Mouse (Mus musculus): Measurements from ENCODE around the gene Tnnc1.

Gene Tnnc1

GRCm38 (mm10) chr14:31184195-31184594 lies 23.9 kb upstream of the Tnnc1 start:
- DNase-seq (ENCODE audit: low spot score): no peak

- no peak for DNase-seq (ENCODE audit: low spot score)
Observed at GRCm38 (mm10) chr14:31186656-31187055, 21.5 kb upstream of the Tnnc1 start.

GRCm38 (mm10) chr14:31188771-31189181 lies 19.3 kb upstream of the Tnnc1 start:
- peak; percentile 39 for DNase-seq (ENCODE audit: low spot score)

GRCm38 (mm10) chr14:31189348-31189747 lies 18.8 kb upstream of the Tnnc1 start:
- DNase-seq (ENCODE audit: low spot score): no peak

DNA sequence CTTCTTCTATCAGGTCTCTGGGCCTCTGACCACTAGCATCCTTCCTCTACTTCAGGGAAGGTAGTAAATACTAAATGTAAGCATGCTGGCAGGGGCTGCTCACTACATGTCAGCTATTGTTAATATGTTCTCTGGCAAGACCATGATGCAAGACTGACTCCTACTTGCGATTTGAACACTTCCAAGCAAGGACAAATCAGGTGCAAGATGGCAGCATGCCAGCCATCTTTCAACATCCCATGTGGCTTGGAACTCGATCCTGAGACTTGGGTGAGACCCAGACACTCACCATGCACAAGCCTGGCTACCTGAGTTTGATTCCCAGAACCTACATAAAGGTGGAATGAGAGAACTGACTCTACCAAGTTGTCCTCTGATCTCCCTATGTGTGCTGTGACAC lies 16.2 kb upstream of the Tnnc1 start:
- DNase-seq (ENCODE audit: low spot score): no peak

- no peak for DNase-seq (ENCODE audit: low spot score)
Observed at GRCm38 (mm10) chr14:31193791-31194190, 14.3 kb upstream of the Tnnc1 start.

DNA sequence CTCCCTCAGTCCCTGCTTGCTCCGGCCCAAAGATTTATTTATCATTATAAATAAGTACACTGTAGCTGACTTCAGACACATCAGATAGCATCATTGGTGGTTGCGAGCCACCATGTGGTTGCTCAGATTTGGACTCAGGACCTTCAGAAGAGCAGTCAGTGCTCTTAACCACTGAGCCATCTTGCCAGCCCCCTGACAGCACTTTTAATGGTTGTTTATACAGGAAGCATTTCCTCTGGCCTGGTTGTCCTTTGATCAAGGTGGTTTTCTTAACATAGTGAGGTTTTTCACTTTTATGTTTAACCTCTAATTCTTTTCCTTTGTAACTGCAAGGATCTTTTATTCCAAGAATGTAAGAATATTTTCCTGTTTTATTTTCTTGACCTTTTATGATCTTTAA lies 13.7 kb upstream of the Tnnc1 start:
- DNase-seq (ENCODE audit: low spot score): no peak

GRCm38 (mm10) chr14:31194891-31195513 lies 13.1 kb upstream of the Tnnc1 start:
- no peak for DNase-seq (ENCODE audit: low spot score)

GRCm38 (mm10) chr14:31195521-31195920 lies 12.6 kb upstream of the Tnnc1 start:
- DNase-seq (ENCODE audit: low spot score): no peak

DNA sequence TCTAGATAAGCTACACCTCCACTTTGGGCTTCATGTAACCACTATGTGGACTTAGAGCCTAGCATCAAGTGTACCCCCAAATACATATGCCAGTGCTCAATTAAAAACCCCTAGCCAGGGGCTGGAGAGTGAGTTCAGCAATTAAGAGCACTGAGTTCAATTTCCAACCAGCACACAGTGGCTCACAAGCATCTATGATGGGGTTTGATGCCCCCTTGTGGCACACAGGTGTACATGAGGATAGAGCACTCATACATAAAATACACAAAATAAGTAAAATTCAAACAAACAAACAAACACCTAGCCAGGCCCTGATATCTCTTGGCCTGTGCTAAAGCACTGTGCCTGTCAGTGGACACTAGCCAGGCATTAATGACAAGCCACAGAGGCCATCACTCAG lies 12.1 kb upstream of the Tnnc1 start:
- DNase-seq (ENCODE audit: low spot score): peak; percentile 45

GRCm38 (mm10) chr14:31197547-31198516 lies 10.3 kb upstream of the Tnnc1 start:
- DNase-seq (ENCODE audit: low spot score): no peak

DNA sequence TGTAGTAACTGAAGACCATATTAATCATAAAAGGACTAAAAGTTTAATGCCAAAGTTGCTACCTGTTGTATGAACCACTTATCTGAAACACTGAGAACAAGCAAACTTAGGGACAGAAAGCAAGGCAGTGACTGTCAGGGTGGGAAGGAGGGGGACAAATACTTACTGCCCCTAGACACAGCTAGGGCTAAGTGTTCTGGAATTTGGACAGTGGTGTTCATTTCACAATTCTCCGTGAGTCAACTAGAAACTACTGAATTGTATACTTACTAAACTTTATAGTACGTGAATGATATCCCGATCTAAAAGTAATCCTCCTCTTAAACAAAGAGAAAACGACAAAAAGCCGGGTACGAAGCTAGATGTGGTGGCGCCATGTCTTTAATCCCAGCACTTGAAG lies 8.5 kb upstream of the Tnnc1 start:
- no peak for DNase-seq (ENCODE audit: low spot score)

- no peak for DNase-seq (ENCODE audit: low spot score)
Observed at GRCm38 (mm10) chr14:31200038-31200437, 8.1 kb upstream of the Tnnc1 start.

- no peak for DNase-seq (ENCODE audit: low spot score)
Observed at GRCm38 (mm10) chr14:31204844-31205243, 3.3 kb upstream of the Tnnc1 start.

DNA sequence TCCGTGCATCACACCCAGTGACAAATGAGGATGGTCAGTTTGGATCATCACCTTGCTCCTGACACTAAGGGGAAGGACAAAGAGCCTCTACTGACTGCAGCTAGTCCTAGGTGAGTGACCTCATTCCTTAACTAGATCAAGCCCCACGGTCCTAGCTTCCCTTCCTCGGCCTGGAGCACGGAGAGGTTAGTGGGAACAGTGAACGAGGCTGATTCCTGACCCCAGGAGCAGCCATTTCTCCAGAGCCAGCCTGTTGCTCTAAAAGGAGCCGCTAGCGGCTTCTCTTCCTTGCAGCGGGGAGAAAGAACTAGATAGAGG lies 2.9 kb upstream of the Tnnc1 start:
- DNase-seq (ENCODE audit: low spot score): no peak

- peak; percentile 53 for DNase-seq (ENCODE audit: low spot score)
Observed at GRCm38 (mm10) chr14:31205562-31206467, 2.3 kb upstream of the Tnnc1 start.

GRCm38 (mm10) chr14:31206472-31206981 lies 1.6 kb upstream of the Tnnc1 start:
- peak; percentile 96 for DNase-seq (ENCODE audit: low spot score)

DNA sequence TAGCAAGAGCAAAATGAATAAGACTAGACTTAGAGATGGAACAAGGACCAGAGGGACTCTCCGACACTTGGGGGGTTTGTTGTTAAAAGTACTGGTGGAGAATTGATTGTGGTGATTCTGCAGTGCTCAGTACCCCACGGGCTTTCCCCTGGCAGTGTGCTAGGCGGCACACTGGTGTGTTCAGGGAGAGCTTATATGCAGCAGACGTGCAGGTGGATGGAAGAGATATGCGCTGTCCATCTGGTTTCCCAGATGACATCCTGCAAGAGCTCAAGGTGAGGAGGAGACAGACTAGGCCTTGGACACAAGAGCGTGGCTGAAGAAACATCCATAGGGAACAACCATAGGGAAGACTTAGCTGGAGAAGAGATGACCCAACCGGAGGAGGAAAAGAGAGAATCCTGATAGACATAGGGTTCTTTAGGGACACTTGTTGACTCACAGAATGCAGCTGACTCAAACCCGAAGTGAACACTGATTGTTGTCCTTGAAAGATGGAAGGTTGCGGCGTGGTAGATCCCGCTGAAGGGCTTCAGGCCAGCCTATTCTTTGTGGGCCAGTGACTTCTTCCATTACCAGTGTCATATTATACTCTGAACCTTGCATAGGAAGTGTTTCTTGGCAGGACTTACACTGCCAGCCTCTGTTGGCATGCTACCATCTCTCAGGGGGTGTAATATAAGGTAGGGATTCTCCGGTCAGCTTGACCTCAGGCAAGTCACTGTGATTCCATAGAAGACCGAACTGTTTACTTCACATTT lies 862 bp upstream of the Tnnc1 start:
- no peak for DNase-seq (ENCODE audit: low spot score)

- no peak for DNase-seq (ENCODE audit: low spot score)
Observed at GRCm38 (mm10) chr14:31209133-31209557, 1.0 kb downstream of the Tnnc1 start.

DNA sequence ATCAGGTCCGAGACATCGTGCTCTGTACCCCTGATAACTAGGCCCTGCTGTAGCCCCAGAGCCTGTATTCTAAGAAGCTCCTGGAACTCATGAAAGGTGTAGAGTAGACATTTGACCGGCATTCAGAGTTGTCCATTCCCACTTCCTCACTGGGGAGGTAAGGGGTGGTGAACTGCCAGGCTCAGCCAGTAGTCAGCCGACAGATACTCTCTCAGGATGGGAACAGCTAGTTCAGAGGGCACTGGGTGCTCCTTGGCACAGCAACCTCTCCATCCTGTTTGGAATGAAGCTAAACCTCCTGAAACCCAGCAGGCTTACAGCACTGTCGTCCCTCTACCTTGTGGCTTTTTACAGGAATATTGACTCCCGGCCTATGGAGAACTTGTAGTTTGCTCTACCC lies 3.7 kb downstream of the Tnnc1 start:
- DNase-seq (ENCODE audit: low spot score): no peak

GRCm38 (mm10) chr14:31212499-31212898 lies 4.4 kb downstream of the Tnnc1 start:
- DNase-seq (ENCODE audit: low spot score): no peak
